In genomic region chr19:32210450-32211292, GRCm38 (mm10) we compare ENCODE assay signal across 8 mouse cellular contexts.
A peak's percentile ranks its signal among the peaks of the same experiment; 100 is the strongest.
DNase-seq lines count a peak whose midpoint lies in the region; ATAC-seq and TF ChIP-seq lines count a peak whose summit lies in the region.

No protein-coding gene starts in this region.

- no peak; the same call in 1 of the 2 replicates for TF ChIP-seq CTCF in forebrain, postnatal 0 days (IDR thresholded peaks at IDR 0.05; ENCODE audit: low read depth)

- no peak overlapping the region for H3K27ac ChIP-seq in forebrain, postnatal 0 days (ENCODE audit: low read depth, low read length)

- no peaks in the 10 kb centered on the region for H3K36me3 ChIP-seq in forebrain, postnatal 0 days (ENCODE audit: insufficient read depth)

- peak; percentile 94 for DNase-seq in Muller cell, postnatal 12 days (ENCODE audit: inconsistent ontology term)
- DNase-seq in cerebellum, adult 18-20 months: peak; percentile 52 to 59
- DNase-seq in forebrain, postnatal 0 days: peak; percentile 34
- peak; percentile 32 to 35 for DNase-seq in layer of hippocampus, postnatal 36 days
- peak; percentile 95 for DNase-seq in lung, postnatal 25 days (ENCODE audit: low spot score)
- DNase-seq in retina, postnatal 1 day: peak; percentile 85
- DNase-seq in urinary bladder, adult 2 months (ENCODE audit: low spot score): peak; percentile 58

- ATAC-seq in forebrain, postnatal 0 days: peak; percentile 84
- ATAC-seq in hematopoietic stem cell, adult 5-6 weeks (replicated peaks in 1 of 2; ENCODE audit: insufficient read depth in 1 of 2, low FRiP score in 2 of 2, low TSS enrichment in 1 of 2, low read depth in 1 of 2, poor library complexity in 2 of 2, severe bottlenecking in 2 of 2): peak; percentile 94 to 98

- H3K4me2 ChIP-seq in forebrain, postnatal 0 days (ENCODE audit: low read depth): peak overlapping the region; percentile 56

- 6% methylated on average over 34 of the region's 34 CpGs for WGBS in forebrain, postnatal 0 days

- H3K4me3 ChIP-seq in forebrain, postnatal 0 days (ENCODE audit: low read depth, low read length): peak overlapping the region; percentile 28

- no peaks in the 10 kb centered on the region for H3K27me3 ChIP-seq in forebrain, postnatal 0 days (ENCODE audit: insufficient read depth, low read length)

- no peaks in the 10 kb centered on the region for H3K4me1 ChIP-seq in forebrain, postnatal 0 days (ENCODE audit: insufficient read depth)

- no peaks in the 10 kb centered on the region for H3K9me3 ChIP-seq in forebrain, postnatal 0 days (ENCODE audit: low read length)

- H3K9ac ChIP-seq in forebrain, postnatal 0 days: peak overlapping the region; percentile 35; the same call in 1 of the 2 replicates

Comparison
In these comparisons a context has a peak if more than half of its experiments do, and no peak if none do; other contexts are left out.
1. DNase-seq: peak in every context shown above with its lines; median percentile 95 in lung, postnatal 25 days; 94 in Muller cell, postnatal 12 days; 85 in retina, postnatal 1 day; 58 in urinary bladder, adult 2 months; 56 in cerebellum, adult 18-20 months; 34 in forebrain, postnatal 0 days; 34 in layer of hippocampus, postnatal 36 days.